Mouse (Mus musculus) adrenal gland, postnatal 14 days (tissue): ENCODE results near the gene Cenpx. TPM values are rescaled to one million over a fixed set of nuclear protein-coding genes. Genes with fewer than 3 reads are reported as not detected.
"Not testable (repeated sequence)": the region's sequence is repeated elsewhere in the genome, so short reads cannot be mapped to it uniquely, and the experiment has no call there.

ENCODE experiments used
- DNase-seq: peaks from one replicate; pipeline ENCODE4 v3.0.0; 2021; ENCODE audit warnings: mixed read lengths
- total RNA-seq: library from RNA; stranded (reverse); gene quantifications from 2 replicates; pipeline ENCODE4 v1.2.3, GENCODE M21; 2021

The Cenpx gene
- total RNA-seq, 1 experiment from 2014 or later = 46.4 TPM

DNA sequence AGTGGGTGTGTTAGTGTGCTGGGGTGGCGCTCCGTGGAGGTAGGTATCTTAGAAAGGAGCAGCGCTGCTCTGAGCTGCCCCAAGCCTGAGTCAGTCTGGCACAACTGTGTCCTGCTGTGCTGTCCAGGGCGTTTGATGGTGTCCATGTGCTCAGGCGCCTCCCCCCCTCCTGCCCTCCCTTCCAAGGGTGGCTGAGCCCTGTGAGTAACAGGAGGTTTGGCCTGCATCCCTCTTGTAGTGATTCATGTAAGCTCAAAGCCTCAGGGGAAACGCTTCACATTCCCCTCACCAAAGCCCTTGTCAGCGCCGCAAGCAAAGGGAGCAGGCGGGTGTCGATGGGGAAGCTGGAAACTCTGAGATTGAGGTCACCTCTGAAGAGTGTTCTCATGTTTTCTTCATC is 15.8 kb downstream of the Cenpx start:
- DNase-seq = peak; percentile 89

- no peak for DNase-seq
Observed at GRCm38 (mm10) chr11:120696568-120696967, 17.0 kb downstream of the Cenpx start.

DNA sequence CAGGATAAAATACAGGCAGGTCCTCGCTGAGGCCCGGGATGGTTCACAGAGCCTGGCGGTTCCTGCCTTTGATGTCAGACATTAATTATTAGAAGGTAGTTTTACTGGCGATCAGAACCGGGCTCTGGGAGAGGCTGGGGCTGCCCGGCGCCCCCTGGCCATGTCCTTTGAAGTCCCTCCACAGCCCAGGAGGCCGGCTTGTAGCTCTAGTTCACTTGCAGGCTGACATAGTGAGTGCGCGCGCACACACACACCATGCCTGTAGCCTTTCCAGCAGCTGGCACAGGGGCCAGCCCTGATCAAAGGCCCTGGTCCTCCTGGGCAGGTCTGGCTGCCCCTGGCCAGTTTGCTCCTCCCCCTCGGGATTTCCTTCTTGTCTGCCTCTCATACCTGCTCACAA is 17.9 kb downstream of the Cenpx start:
- DNase-seq = peak; percentile 67

- DNase-seq = peak; percentile 72
Observed at GRCm38 (mm10) chr11:120695184-120695583, 18.4 kb downstream of the Cenpx start.

- DNase-seq = no peak
Observed at GRCm38 (mm10) chr11:120693461-120693860, 20.1 kb downstream of the Cenpx start.

DNA sequence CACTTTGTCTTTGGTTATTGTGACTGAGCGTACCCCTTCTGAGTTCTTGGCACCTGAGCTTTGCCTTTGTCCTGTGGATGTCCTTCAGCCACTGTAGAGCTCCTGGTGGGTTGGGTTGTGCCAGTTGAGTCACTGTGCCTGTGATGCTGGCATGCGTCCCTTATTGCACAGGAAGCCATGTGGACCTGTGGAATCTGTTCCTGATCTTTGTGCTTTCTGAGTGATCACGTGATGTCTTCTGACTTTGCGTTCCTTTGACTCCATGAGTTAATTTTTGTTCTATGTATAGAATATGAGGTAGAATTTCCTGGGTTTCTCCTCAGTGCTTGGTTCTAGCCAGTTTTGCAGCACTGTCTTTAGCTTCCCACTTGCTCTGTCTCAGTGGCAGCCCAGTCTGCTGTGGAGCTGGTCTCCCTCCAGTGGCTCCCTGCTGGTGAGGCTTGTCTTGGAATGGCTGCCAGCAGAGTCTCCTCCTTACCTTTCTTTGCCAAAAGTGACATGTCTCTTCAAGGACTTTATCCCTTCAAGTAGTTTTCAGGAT is 21.0 kb downstream of the Cenpx start:
- DNase-seq = peak; percentile 66

DNA sequence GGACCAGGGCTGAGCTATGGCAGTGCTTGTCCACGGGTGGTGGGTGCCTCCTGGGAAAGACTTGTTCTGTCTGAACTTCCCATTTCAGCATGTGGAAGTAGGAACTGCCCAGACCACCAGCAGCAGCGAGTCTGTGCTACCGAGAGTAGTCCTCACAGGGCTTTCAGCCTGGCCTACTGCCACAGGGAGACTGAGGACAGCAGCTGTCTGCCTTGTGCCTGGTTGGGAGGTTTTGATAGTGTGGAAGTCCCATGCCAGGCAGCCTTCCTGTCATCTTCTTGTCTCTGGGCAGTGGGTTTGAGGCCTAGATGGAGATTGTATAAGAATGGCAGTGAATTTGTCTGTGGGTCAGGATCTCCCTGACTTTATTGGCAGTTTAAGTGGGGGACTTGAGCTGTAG is 24.2 kb downstream of the Cenpx start:
- DNase-seq = no peak

DNA sequence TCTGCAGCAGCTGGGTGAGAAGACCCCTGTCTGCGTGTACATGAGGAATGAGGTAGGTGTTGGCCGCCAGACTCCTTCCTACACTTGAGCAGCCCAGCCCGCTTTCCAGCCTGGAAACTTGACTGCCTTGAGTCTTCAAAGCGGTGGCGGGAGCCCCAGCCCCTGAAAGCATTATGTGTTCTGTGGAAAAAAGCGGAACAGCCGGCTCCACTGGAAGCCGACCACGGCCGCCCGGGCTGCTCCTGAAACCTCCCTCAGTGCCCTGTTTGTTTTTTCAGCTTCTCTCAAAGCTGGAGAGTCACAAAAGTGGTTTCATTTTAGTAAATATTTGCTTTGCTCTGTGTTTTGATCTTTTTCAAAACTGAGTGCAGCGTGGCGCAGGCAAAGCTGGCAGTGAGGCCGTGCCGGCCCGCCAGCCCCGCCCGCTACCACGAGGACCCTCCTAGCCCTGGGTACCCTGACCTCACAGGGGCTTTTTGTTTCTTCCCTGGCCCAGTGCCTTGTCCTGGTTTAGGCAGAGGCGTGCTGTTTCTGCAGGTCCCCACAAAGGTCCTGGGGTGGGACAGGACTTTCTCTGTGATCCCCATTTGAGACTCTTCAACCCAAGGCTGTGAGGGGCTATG is 26.8 kb downstream of the Cenpx start:
- DNase-seq = no peak

DNA sequence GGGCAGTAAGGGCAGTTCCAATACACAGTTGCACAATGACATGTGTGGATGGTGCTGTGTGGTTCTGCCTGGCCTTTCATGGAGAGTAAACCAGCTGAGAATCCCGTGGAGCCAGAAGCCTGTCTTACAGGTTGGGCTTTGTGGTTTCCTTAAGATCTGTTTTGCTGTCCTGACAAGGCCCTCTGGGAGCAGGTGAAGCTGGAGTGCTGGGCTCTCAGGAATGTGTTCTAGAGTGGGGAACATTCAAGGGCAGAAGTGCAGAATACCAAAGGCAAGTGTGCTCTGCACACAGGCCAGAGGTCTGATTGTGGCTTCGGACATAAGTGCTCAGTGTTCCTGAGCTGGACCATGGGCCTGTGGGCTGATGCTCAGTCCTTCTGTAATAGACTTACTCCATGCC is 28.9 kb downstream of the Cenpx start:
- DNase-seq = no peak

- DNase-seq = no peak
Observed at GRCm38 (mm10) chr11:120684086-120684485, 29.5 kb downstream of the Cenpx start.

- no peak for DNase-seq
Observed at GRCm38 (mm10) chr11:120683536-120683935, 30.0 kb downstream of the Cenpx start.

- no peak for DNase-seq
Observed at GRCm38 (mm10) chr11:120682683-120683082, 30.9 kb downstream of the Cenpx start.

DNA sequence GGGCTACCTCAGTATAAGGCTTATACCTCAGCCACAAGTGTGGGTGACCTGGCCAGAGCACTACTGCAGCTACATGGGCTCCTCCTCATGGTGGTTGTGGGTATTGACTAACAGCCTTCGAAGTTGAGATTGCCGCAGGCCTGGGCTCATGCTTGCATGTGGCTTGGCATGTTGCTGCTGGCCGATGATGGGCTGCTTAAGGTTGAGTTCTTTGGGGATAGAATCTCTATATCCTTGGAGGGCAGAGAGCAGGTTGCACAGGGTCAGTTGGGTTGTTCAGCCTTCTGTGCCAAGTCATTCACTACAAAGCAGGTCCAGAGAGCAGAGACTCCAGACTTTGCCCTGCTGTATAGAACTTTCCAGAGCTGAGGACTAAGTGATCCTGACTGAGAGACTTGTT is 33.6 kb downstream of the Cenpx start:
- peak; percentile 54 for DNase-seq

GRCm38 (mm10) chr11:120676951-120677350 is 36.6 kb downstream of the Cenpx start:
- DNase-seq = peak; percentile 62

DNA sequence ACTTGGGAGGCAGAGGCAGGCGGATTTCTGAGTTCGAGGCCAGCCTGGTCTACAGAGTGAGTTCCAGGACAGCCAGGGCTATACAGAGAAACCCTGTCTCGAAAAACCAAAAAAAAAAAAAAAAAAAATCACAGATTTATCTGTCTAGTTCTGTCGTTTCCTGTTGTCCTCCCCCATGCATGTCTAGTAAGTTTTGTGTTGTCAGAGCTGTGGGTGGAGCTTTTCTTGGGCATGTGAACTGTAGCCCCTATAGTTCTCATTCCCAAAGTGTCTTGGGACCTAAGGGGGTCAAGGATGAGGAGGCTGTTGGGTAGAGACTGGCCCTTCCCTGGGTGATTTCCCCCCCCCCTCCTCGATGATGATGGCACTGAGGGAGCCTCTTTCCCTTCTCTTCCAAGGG is 37.7 kb downstream of the Cenpx start:
- not testable (repeated sequence) for DNase-seq

DNA sequence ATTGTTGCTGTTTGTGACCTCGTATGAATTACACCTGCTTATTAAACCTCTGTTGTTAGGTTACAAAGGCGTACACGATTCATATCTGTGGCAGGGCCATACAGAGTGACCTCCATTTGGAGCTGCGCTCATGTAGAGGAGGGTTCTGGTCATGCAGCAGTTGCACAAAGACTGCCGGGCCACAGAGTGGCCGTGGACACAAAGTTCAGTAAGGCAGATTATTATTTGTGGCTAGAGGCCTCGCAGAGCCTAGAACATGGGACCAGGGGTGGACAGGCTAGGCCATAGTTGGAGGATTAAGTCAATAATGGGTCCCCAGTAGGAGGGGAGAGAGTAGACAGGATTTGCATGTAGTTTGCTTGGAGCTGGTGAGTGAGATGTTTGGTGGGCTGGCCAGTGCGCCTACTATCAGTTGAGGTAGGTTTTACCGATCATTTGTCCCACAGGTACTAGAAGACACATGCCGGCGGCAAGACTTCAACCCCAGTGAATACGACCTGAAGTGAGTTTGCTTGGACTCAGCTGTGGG is 39.9 kb downstream of the Cenpx start:
- no peak for DNase-seq

DNA sequence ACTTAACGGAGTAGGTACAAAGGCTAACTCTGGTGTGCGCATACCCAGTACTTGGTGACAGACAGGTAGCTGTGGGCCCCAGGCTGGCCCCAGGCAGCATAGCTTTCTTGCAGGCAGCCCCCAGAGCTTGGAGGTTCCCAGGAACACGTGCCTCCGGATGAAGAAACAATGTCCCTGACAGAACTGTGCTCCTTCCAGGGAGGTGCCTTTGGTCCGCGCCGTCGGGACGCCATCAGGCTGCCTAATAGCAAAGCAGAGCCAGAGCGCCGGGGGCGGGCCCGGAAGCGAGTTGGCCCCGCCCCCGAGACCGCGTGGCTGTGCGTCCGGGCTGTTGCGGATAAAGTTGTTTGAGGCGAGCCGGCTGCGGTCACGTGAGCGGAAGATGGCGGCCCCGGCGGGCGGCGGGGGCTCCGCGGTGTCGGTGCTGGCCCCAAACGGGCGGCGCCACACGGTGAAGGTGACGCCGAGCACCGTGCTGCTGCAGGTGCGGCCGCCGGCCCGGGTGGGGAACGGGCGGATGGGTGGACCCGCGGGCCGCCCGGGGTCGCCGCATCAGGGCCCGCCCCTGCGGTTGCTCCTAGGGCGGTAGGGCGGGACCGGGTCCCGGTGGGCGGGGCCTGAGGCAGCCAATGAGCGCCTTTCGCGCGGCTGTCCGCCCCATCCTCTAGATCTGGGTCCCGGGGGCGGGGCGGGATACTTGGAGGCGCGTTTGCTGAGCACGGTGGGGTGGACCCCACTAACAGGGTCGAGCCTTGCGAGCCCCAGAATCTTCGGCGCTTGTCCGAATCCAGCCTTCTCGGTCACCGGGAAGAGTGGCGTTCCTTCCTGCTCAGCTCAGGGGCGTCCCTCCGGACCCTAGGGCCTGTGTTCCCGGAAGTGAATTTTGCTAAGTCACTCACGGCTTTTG is 40.6 kb downstream of the Cenpx start, which contains the start of gene Aspscr1:
Aspscr1 (plus strand) TSS at position 287 of the 907 bp plus-strand sequence.
- peak; percentile 99 for DNase-seq

DNA sequence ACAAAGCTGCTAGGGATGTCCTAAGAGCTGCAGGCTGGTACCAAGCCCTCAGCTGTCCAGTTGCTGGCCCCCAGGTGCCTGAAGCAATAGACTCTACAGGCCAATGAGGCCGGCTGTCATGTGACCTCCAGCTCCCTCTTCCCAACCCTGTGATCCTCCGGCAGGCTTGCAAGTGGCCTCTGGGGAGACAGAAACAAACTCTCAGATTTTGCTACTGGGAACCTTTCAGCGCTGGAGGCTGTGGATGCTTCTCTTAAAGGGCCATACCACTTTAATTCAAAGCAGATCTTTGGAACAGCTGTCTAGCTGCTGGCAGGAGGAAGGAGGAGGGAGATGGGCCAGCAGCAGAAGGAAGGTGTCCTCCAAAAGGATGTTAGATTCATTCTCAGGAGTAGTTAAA is 46.9 kb downstream of the Cenpx start:
- DNase-seq = peak; percentile 39

- no peak for DNase-seq
Observed at GRCm38 (mm10) chr11:120665406-120665805, 48.1 kb downstream of the Cenpx start.

DNA sequence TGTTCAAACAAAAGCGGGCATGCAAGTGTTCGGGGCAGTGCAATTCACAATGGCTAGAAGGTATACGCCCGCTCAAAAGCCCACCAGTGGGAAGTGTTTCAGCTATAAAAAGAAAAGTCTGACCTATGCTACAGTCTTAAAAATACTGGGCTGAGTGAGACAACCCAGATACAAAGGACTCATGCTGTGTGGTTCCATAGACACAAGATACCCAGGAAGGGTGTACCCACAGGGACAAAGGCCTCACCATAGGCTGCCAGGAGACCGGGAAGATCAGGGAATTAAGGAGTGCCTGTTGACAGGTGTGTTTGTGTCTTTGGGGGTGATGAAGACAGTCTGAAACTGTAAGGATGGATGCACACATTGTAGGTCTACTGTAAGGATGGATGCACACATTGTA is 49.8 kb downstream of the Cenpx start:
- DNase-seq = no peak

DNA sequence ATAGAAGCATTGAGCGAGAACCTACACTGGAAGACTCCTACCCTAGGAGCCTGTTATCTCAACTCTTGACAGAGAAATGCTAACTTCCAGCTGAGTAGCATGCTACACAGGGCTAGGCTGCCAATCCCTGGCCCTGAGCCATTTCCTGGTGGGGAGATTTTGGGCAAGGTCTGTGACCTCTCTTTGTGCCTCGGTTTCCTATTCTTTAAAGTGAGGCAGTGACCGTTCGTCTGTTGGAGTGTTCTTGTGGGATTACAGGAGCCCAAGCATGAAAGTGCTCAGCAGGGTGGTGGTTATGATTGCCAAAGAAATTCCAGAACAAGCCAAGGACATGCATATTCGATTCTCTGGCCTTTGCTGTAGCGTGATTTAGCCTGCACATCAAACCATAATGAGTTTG is 50.8 kb downstream of the Cenpx start:
- DNase-seq = no peak

DNA sequence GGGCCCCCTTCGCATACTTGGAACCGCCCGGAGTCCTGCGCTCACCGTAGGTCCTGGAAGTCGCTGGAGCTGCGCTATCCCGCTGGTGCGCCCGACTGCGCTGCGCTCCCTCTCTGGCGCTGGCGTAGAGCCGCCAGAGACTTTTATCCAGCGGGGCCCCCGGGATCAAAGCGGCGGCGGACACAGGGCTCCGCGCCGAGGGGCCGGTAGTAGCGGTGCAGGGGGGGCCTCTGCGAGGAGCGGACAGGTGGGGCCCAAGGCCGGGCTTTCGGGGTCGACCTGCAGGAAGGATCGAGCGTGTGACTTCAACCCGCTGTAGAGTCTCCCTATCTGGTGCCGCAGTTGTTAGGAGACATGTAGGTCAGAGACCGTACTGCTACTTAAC is 52.5 kb downstream of the Cenpx start, which contains the start of gene Notum:
Notum (minus strand) TSS at position 100 of the 385 bp plus-strand sequence.
- DNase-seq = peak; percentile 29
